Mouse (Mus musculus) neutrophil, adult 5-6 weeks (primary cell): Measurements from ENCODE around the gene Map3k6. TPM values are rescaled to one million over a fixed set of nuclear protein-coding genes. Genes with fewer than 3 reads are reported as not detected.

Source experiments
- ATAC-seq: fragments of 151-379, 151-347 bp; 2 replicates; pipeline ENCODE4 v1.8.0; 2017; ENCODE audit warnings: mild to moderate bottlenecking, moderate TSS enrichment; ENCODE audit not compliant: insufficient number of reproducible peaks, poor library complexity, low FRiP score, severe bottlenecking; ENCODE audit errors: extremely low read depth
- total RNA-seq: library from RNA; stranded (forward); fragments of 200-1000 nt; gene quantifications from 2 replicates; pipeline ENCODE4 v1.2.3, GENCODE M21; 2017

The Map3k6 gene
- total RNA-seq, result 1.0 and 2.9 TPM in 2 replicates

GRCm38 (mm10) chr4:133240490-133240921, at the start of gene Map3k6:
Gene Map3k6 (plus strand): TSS chr4:133240818.
- ATAC-seq, result no peak

GRCm38 (mm10) chr4:133194482-133194881, 46.1 kb upstream of the Map3k6 start:
- ATAC-seq, result no peak

GRCm38 (mm10) chr4:133195014-133195413, 45.6 kb upstream of the Map3k6 start:
- no peak for ATAC-seq

- ATAC-seq, result no peak
Observed at GRCm38 (mm10) chr4:133196136-133196535, 44.5 kb upstream of the Map3k6 start.

GRCm38 (mm10) chr4:133196852-133197251, 43.8 kb upstream of the Map3k6 start:
- peak; percentile 61 for ATAC-seq

- ATAC-seq, result no peak
Observed at GRCm38 (mm10) chr4:133197355-133197754, 43.3 kb upstream of the Map3k6 start.

- ATAC-seq, result no peak
Observed at GRCm38 (mm10) chr4:133197801-133198286, 42.8 kb upstream of the Map3k6 start.

- ATAC-seq, result no peak
Observed at GRCm38 (mm10) chr4:133198337-133199180, 42.1 kb upstream of the Map3k6 start.

GRCm38 (mm10) chr4:133199743-133200142, 40.9 kb upstream of the Map3k6 start:
- ATAC-seq, result no peak

- no peak for ATAC-seq
Observed at GRCm38 (mm10) chr4:133200343-133200742, 40.3 kb upstream of the Map3k6 start.

- peak; percentile 54 for ATAC-seq
Observed at GRCm38 (mm10) chr4:133201006-133201771, 39.4 kb upstream of the Map3k6 start.

GRCm38 (mm10) chr4:133202254-133202653, 38.4 kb upstream of the Map3k6 start:
- no peak for ATAC-seq

- no peak for ATAC-seq
Observed at GRCm38 (mm10) chr4:133203591-133203990, 37.0 kb upstream of the Map3k6 start.

GRCm38 (mm10) chr4:133204379-133204778, 36.2 kb upstream of the Map3k6 start:
- no peak for ATAC-seq

- ATAC-seq, result peak; percentile 52
Observed at GRCm38 (mm10) chr4:133209366-133209765, 31.3 kb upstream of the Map3k6 start.

- no peak for ATAC-seq
Observed at GRCm38 (mm10) chr4:133210023-133210787, 30.4 kb upstream of the Map3k6 start.

GRCm38 (mm10) chr4:133210788-133211390, 29.7 kb upstream of the Map3k6 start:
- ATAC-seq, result no peak

GRCm38 (mm10) chr4:133211751-133212561, 28.7 kb upstream of the Map3k6 start, which contains the start of the genes Cd164l2 and Gpr3:
Gene Cd164l2 (plus strand): TSS chr4:133212131.
Gene Gpr3 (minus strand): TSS chr4:133212536.
- ATAC-seq, result no peak
